Mouse (Mus musculus) midbrain, embryonic 13.5 days (tissue): ENCODE results near the gene Paqr4. TPM values are rescaled to one million over a fixed set of nuclear protein-coding genes. Genes with fewer than 3 reads are reported as not detected.
A peak's percentile ranks its signal among the peaks of the same experiment; 100 is the strongest.

Experiments
- ATAC-seq: fragments of 200-750 bp; cut with Nextera tagmentation; 2 replicates; pipeline ENCODE4 v1.8.0; 2017; ENCODE audit warnings: mild to moderate bottlenecking, moderate TSS enrichment, moderate library complexity
- H3K27ac ChIP-seq: fragments of 300-500 bp; sonication (generic); 2 replicates; pipeline ENCODE4 v1.5.1; 2015; ENCODE audit warnings: inconsistent platforms, mild to moderate bottlenecking, moderate library complexity
- H3K27me3 ChIP-seq: fragments of 300-500 bp; sonication (generic); 2 replicates; pipeline ENCODE4 v1.6.1; 2015; ENCODE audit warnings: mild to moderate bottlenecking, inconsistent platforms
- H3K36me3 ChIP-seq: fragments of 300-500 bp; sonication (generic); 2 replicates; pipeline ENCODE4 v1.6.1; 2015; ENCODE audit warnings: mild to moderate bottlenecking, inconsistent platforms
- H3K4me1 ChIP-seq: fragments of 300-500 bp; sonication (generic); replicated peaks from 2 replicates; pipeline ENCODE4 v1.6.1; 2015; ENCODE audit warnings: inconsistent platforms
- H3K4me2 ChIP-seq: fragments of 300-500 bp; sonication (generic); replicated peaks from 2 replicates; pipeline ENCODE4 v1.6.1; 2015; ENCODE audit warnings: moderate library complexity, mild to moderate bottlenecking, inconsistent platforms
- H3K4me3 ChIP-seq: fragments of 300-500 bp; sonication (generic); replicated peaks from 2 replicates; pipeline ENCODE4 v1.5.1; 2015; ENCODE audit warnings: mild to moderate bottlenecking, inconsistent platforms
- H3K9ac ChIP-seq: fragments of 300-500 bp; sonication (generic); replicated peaks from 2 replicates; pipeline ENCODE4 v1.6.1; 2015; ENCODE audit warnings: mild to moderate bottlenecking, inconsistent platforms
- H3K9me3 ChIP-seq: fragments of 300-500 bp; sonication (generic); 2 replicates; pipeline ENCODE4 v1.6.1; 2016; ENCODE audit warnings: mild to moderate bottlenecking, inconsistent platforms
- WGBS: fragments of 180-500 bp; shearing (Covaris S2); methylation state at CpG from one replicate; pipeline ENCODE4 v1.1.7; 2015; 5-methylcytosine and 5-hydroxymethylcytosine counted together
- polyA plus RNA-seq: library from polyadenylated mRNA; unstranded; fragments of >200 nt; fragmentation: Nextera tagmentation; extraction: Ambion mirVana; gene quantifications from 2 replicates; pipeline ENCODE4 v1.2.1, GENCODE M21; 2015

Paqr4 gene
- polyA plus RNA-seq, 1 experiment from 2014 or later: 56.8 TPM

DNA sequence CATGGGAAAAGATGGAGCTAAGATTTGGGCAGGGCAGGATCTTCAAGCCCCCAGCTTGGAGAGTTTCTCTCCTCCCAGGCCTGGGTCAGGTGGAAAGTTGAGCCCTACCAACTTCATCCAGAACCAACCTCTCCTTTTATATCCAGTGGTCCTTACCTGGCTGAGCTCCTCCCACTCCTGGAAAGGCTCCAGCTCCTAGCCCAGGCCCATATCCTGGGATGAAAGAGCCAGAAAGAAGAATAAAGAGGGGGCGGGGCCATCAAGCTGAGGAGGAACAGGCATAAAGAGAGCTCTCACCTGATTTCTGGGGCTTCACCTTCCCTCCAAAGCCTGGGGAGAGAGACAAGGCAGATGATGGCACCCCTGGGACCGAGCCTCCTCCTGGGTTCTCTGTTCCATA is 23.7 kb downstream of the Paqr4 start:
- H3K4me2 ChIP-seq: no peak overlapping the region
- H3K27ac ChIP-seq: no peak overlapping the region
- 53% methylated on average over 2 of the region's 2 CpGs for WGBS
- no peaks in the 10 kb centered on the region for H3K36me3 ChIP-seq
- no peak for ATAC-seq
- no peaks in the 10 kb centered on the region for H3K27me3 ChIP-seq
- H3K4me1 ChIP-seq: no peaks in the 10 kb centered on the region
- H3K9ac ChIP-seq: no peak overlapping the region
- H3K9me3 ChIP-seq: no peaks in the 10 kb centered on the region
- no peak overlapping the region for H3K4me3 ChIP-seq

DNA sequence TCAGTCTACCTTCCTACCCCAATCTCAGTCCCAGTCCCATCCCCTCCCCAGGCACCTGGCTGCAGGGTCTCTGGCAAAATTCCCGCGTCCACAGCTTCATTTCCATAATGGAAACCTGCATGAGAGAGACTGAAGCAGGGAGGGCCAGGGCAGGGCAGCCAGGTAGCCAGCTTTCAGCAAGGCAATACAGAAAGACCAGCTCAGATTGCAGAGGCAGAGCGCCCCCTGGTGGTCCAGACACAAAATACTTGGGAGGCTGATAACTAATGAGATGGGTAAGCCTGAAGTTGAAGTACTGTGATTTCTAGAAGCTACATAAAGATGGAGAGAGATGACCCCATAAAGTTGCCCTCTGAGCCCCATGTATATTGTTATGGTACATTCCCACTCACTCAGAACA is 34.5 kb downstream of the Paqr4 start:
- Histone ChIP-seq H3K4me2 (no peak overlapping the region), H3K4me3 (no peak overlapping the region), H3K9me3 (no peaks in the 10 kb centered on the region), H3K27ac (no peak overlapping the region), H3K4me1 (no peaks in the 10 kb centered on the region; the same call in 1 of the 2 replicates), H3K36me3 (no peaks in the 10 kb centered on the region), H3K9ac (no peak overlapping the region), H3K27me3 (peaks cover 16% of the 10 kb centered on the region)
- WGBS: 1% methylated on average over 3 of the region's 3 CpGs
- ATAC-seq: peak; percentile 68

DNA sequence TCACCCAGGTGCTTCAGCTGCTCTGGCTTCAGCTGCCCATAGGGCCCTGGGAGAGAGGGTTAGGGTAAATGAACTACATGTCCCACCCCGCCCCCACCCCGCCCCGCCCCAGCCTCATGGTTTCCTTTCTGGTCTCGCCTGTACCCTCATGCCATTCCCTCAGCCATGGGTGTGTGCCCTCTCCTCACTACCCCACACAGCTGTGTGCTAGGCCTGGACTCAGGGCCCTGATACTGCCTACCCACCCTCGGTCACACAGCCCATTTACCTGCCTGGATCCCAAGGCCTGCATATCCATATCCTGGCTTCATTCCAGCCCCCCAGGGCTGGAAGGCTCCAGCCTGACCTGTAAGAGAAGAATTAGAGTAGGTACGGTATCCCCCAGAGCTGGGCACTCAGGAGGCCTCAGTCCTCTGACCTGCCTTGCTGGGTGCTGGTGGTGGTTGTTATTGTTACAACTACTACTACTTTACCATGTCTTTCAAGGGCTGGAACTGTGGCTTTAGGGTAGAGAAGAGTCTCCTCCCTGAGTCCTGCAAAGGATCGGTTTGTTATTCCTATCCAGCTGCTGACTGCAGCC is 35.1 kb downstream of the Paqr4 start:
- ATAC-seq: no peak; the same call in 1 of the 2 replicates
- Histone ChIP-seq H3K27me3 (peaks cover 22% of the 10 kb centered on the region), H3K4me1 (no peaks in the 10 kb centered on the region; the same call in 1 of the 2 replicates), H3K36me3 (no peaks in the 10 kb centered on the region), H3K9me3 (no peaks in the 10 kb centered on the region), H3K4me2 (no peak overlapping the region), H3K9ac (no peak overlapping the region), H3K27ac (no peak overlapping the region), H3K4me3 (no peak overlapping the region)
- WGBS: 72% methylated on average over 7 of the region's 7 CpGs

DNA sequence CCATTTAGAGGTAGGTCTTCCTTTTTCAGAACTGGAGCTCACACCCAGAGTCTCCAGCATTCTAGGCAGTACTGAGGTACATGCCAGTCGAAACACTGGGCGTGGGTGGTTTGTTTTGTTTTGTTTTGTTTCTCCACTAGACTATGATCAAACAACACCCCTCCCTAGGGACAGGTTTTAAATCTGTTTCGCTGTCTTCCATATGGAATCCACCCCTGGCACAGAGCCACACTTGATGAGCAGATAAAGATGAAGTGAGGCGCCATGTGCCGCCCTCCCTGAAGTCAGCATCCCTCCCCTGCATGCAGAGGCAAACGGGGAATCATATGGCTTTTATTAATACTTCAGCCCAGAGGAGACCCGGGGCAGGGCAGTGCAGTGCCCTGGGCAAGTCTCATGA is 35.9 kb downstream of the Paqr4 start:
- Histone ChIP-seq H3K27me3 (peaks cover 23% of the 10 kb centered on the region), H3K4me2 (no peak overlapping the region), H3K27ac (no peak overlapping the region), H3K4me3 (no peak overlapping the region), H3K4me1 (peaks cover 3% of the 10 kb centered on the region; the same call in 1 of the 2 replicates), H3K9me3 (no peaks in the 10 kb centered on the region), H3K9ac (no peak overlapping the region), H3K36me3 (no peaks in the 10 kb centered on the region)
- ATAC-seq: no peak
- WGBS: 55% methylated on average over 7 of the region's 7 CpGs

DNA sequence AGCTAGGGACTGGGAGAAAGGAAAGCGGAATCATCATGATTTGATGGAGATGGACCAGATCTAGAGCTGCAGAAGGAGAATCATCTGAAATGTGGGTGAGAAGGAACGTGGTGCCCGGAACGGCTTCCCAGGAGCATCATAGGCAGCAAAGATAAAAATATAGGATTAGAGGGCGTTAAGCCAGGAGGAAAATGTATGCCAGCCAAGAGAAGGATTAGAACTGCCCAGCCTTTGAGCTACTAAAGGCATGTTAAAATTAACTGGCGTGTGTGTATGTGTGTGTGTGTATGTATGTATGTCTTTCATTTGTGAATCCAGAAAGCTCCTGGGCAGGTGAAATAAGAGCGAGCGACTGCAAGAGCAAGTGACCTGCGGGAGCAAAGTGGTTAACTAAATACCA is 37.4 kb downstream of the Paqr4 start:
- H3K27me3 ChIP-seq: peaks cover 34% of the 10 kb centered on the region
- no peak overlapping the region for H3K9ac ChIP-seq
- no peak overlapping the region for H3K27ac ChIP-seq
- no peak overlapping the region for H3K4me3 ChIP-seq
- no peaks in the 10 kb centered on the region for H3K36me3 ChIP-seq
- no peak overlapping the region for H3K4me2 ChIP-seq
- H3K9me3 ChIP-seq: no peaks in the 10 kb centered on the region
- ATAC-seq: no peak
- peaks cover 10% of the 10 kb centered on the region; the same call in 1 of the 2 replicates for H3K4me1 ChIP-seq
- WGBS: 80% methylated on average over 9 of the region's 9 CpGs

DNA sequence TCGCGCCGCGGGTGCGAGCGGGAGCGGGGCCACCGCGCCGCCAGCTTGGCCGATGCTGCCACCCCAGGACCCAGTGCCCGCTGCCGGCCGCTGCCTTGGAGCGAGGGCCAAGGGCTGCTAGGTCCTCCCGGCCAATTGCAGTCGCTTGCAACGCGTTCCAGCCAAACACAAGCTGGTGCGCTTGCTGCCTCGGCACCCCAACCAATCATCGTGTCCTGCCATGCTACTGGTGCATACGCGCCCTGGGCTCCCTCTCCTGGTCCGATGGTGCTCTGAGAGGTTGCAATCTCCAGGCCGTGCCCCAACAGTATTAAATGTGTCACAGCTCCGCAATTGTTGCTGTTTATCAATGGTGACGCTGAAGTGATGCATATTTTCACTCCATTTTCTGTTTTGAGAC is 40.6 kb downstream of the Paqr4 start:
- WGBS: under 1% methylated on average over 28 of the region's 28 CpGs
- Histone ChIP-seq H3K36me3 (no peaks in the 10 kb centered on the region), H3K4me3 (peak overlapping the region; percentile 70), H3K27me3 (peaks cover 47% of the 10 kb centered on the region), H3K9me3 (no peaks in the 10 kb centered on the region), H3K4me2 (peak overlapping the region; percentile 90), H3K9ac (peak overlapping the region; percentile 74), H3K27ac (0 out of 2 replicates have a peak overlapping the region, but pooled peaks have one; percentile 8), H3K4me1 (peaks cover 10% of the 10 kb centered on the region; the same call in 1 of the 2 replicates)
- ATAC-seq: peak; percentile 97

DNA sequence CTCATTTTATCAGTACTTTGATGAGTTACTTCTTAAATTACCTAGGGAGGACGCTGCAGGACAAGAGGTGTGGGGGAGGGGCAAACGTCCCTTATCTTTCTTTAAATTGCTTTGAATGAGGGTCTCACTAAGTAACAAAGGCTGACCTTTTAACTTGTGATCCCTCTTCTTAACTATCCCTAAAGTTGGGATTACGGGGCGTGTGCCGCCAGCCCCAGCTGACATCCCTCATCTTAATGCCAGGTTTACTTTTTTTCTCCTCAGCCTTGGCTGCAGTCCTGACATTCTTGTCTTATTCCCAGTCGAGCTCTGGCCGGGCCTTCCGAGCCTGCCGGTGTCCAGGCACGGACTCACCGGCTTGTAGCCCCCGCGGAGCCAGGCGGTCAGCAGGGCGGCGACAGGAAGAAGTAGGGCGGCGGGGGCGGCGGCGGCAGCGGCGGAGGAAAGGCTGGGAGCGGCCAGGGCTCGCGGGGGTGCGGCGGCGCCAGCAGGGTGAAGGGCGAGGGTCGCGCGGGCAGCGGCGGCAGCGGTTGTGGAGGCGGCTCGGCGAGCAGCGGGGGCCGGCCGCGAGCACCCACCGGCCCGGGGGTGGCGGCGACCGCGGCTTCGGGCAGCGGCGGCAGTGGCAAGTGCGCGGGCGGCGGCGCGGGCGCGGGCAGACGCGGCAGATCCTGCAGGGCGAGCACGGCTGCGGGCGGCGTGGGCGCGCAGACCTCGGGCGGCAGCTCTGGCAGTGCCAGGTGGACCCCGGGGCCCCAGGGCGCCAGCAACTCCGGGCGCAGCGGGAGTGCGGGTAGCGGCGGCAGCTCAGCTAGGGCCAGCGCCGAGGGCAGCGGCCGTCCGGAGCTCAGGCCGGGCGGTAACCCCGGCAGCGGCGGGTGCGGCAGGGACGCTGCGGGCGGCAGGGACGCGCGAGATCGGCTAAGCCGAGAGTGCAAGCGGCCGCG is 41.3 kb downstream of the Paqr4 start:
- Histone ChIP-seq H3K4me1 (peaks cover 10% of the 10 kb centered on the region; the same call in 1 of the 2 replicates), H3K27me3 (peaks cover 51% of the 10 kb centered on the region), H3K27ac (0 out of 2 replicates have a peak overlapping the region, but pooled peaks have one; percentile 8), H3K36me3 (no peaks in the 10 kb centered on the region), H3K9ac (peak overlapping the region; percentile 74), H3K4me2 (peak overlapping the region; percentile 90), H3K9me3 (no peaks in the 10 kb centered on the region), H3K4me3 (peak overlapping the region; percentile 70)
- ATAC-seq: peak; percentile 78
- under 1% methylated on average over 62 of the region's 101 CpGs for WGBS

DNA sequence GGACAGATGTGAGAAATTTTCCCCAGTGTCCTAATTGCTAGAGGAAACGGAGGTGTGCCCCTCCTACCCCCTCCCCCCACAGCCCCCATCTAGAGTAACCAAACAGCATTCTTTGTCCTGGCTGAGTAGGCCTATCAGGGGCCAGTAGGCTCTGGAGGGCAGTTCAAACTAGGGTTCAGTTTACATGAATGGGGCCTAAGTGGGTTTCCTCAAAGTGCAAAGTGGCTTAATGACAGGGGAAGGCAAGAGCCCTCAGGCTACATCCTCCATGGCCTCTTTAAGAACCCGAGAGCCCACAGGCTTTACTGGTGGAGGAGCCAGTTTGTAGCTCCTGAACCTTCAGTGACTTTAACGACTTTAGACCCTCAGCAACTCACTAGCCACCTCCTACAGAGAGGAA is 44.9 kb downstream of the Paqr4 start:
- peaks cover 10% of the 10 kb centered on the region; the same call in 1 of the 2 replicates for H3K4me1 ChIP-seq
- H3K4me2 ChIP-seq: no peak overlapping the region
- H3K9me3 ChIP-seq: no peaks in the 10 kb centered on the region
- no peak for ATAC-seq
- 18% methylated on average over 3 of the region's 3 CpGs for WGBS
- H3K27ac ChIP-seq: no peak overlapping the region
- peaks cover 42% of the 10 kb centered on the region for H3K27me3 ChIP-seq
- no peak overlapping the region for H3K9ac ChIP-seq
- no peaks in the 10 kb centered on the region for H3K36me3 ChIP-seq
- no peak overlapping the region for H3K4me3 ChIP-seq

DNA sequence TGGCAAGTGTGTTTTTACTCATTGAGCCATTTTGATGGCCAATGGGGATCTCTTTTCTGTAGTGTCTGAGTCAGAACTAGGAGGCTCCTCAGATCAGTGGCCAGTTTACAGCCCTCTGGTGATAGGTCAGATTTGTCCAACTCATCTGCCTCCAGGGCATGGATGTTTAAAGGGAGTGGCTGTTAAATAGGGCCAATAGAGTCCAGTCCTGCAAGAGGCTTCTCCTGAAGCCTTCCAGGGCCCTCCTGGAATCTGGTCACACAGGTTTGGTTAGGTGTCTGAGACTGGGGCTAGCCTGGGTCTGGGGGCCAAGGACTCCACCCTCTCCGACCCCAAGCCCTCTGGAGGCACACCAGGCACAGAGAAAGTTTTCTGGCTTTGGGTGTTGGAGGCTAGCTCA is 46.2 kb downstream of the Paqr4 start:
- Histone ChIP-seq H3K4me3 (no peak overlapping the region), H3K9me3 (no peaks in the 10 kb centered on the region), H3K4me2 (no peak overlapping the region), H3K36me3 (no peaks in the 10 kb centered on the region), H3K27me3 (peaks cover 37% of the 10 kb centered on the region), H3K27ac (no peak overlapping the region), H3K4me1 (peaks cover 6% of the 10 kb centered on the region; the same call in 1 of the 2 replicates), H3K9ac (no peak overlapping the region)
- ATAC-seq: no peak
- WGBS: 63% methylated on average over 1 of the region's 1 CpGs

Other genes starting within 250 kb of the Paqr4 start
- 18.0 and 20.4 TPM in 2 replicates for gene Zfp213, start 176.6 kb downstream of the Paqr4 start, polyA plus RNA-seq
- 26.6 and 28.7 TPM in 2 replicates for gene Zfp13, start 141.4 kb downstream of the Paqr4 start, polyA plus RNA-seq
- gene Zscan10, start 140.0 kb downstream of the Paqr4 start, polyA plus RNA-seq: not detected in 2 replicates
- gene Mmp25, start 95.6 kb downstream of the Paqr4 start, polyA plus RNA-seq: 1.1 TPM in 2 replicates
- 0.16 TPM in 1 of 2 replicates, not detected in the other for gene Bicdl2, start 80.4 kb downstream of the Paqr4 start, polyA plus RNA-seq
- gene Hcfc1r1, start 67.3 kb downstream of the Paqr4 start, polyA plus RNA-seq: 84.9 and 90.9 TPM in 2 replicates
- gene Thoc6, start 67.0 kb downstream of the Paqr4 start, polyA plus RNA-seq: 44.8 and 46.5 TPM in 2 replicates
- 1.4 and 2.9 TPM in 2 replicates for gene Tnfrsf12a, start 63.4 kb downstream of the Paqr4 start, polyA plus RNA-seq
- gene Cldn6, start 61.6 kb downstream of the Paqr4 start, polyA plus RNA-seq: 0.15 and 0.17 TPM in 2 replicates
- gene Cldn9, start 56.8 kb downstream of the Paqr4 start, polyA plus RNA-seq: 0.32 and 1.1 TPM in 2 replicates
- 0.30 TPM in 1 of 2 replicates, not detected in the other for gene 1520401A03Rik, start 18.1 kb downstream of the Paqr4 start, polyA plus RNA-seq
- gene Pkmyt1, start 14.5 kb downstream of the Paqr4 start, polyA plus RNA-seq: 21.4 and 26.5 TPM in 2 replicates
- gene Kremen2, start 5.0 kb upstream of the Paqr4 start, polyA plus RNA-seq: 0.57 and 0.66 TPM in 2 replicates
- gene Flywch1, start 30.7 kb upstream of the Paqr4 start, polyA plus RNA-seq: 238 and 243 TPM in 2 replicates
- 63.9 and 70.5 TPM in 2 replicates for gene Flywch2, start 45.2 kb upstream of the Paqr4 start, polyA plus RNA-seq
- 639 and 664 TPM in 2 replicates for gene Srrm2, start 49.7 kb upstream of the Paqr4 start, polyA plus RNA-seq
- 1,286 and 1,324 TPM in 2 replicates for gene Elob, start 88.3 kb upstream of the Paqr4 start, polyA plus RNA-seq
- gene Prss33, start 95.2 kb upstream of the Paqr4 start, polyA plus RNA-seq: 0.30 and 0.36 TPM in 2 replicates
- gene Prss32, start 103.0 kb upstream of the Paqr4 start, polyA plus RNA-seq: not detected in 2 replicates
- 0.94 and 1.5 TPM in 2 replicates for gene Prss41, start 103.3 kb upstream of the Paqr4 start, polyA plus RNA-seq
- gene Prss21, start 127.2 kb upstream of the Paqr4 start, polyA plus RNA-seq: not detected in 2 replicates
- not detected in 2 replicates for gene Dcpp1, start 140.0 kb upstream of the Paqr4 start, polyA plus RNA-seq
- gene Dcpp2, start 140.0 kb upstream of the Paqr4 start, polyA plus RNA-seq: not detected in 2 replicates
- not detected in 2 replicates for gene Dcpp3, start 176.6 kb upstream of the Paqr4 start, polyA plus RNA-seq
- gene Sbp, start 200.8 kb upstream of the Paqr4 start, polyA plus RNA-seq: not detected in 2 replicates
- not detected in 2 replicates for gene Sbpl, start 214.4 kb upstream of the Paqr4 start, polyA plus RNA-seq
- gene Prss30, start 239.7 kb upstream of the Paqr4 start, polyA plus RNA-seq: not detected in 2 replicates